Mouse (Mus musculus): ENCODE results near the gene Sae1. TPM values are rescaled to one million over a fixed set of nuclear protein-coding genes. Genes with fewer than 3 reads are reported as not detected.
"Not testable (repeated sequence)": the region's sequence is repeated elsewhere in the genome, so short reads cannot be mapped to it uniquely, and the experiment has no call there.

Gene Sae1
- polyA plus RNA-seq, 1 experiment from 2014 or later, result 339 TPM

GRCm38 (mm10) chr7:16310521-16311452, 76.8 kb downstream of the Sae1 start:
- 0 out of 2 replicates have a peak, but pooled peaks have one; percentile 0 for ATAC-seq (ENCODE audit: low FRiP score)
- H3K4me3 ChIP-seq (ENCODE audit: low read depth, low read length), result peak overlapping the region; percentile 73
- peak overlapping the region; percentile 36; the same call in 1 of the 2 replicates for H3K27ac ChIP-seq (ENCODE audit: low read depth, low read length)
- peak overlapping the region; percentile 98 for H3K4me2 ChIP-seq (replicated peaks; ENCODE audit: low read depth, low read length)
- H3K9me3 ChIP-seq (ENCODE audit: control insufficient read depth, low read length), result no peaks in the 10 kb centered on the region
- H3K4me1 ChIP-seq (replicated peaks; ENCODE audit: control insufficient read depth, insufficient read depth, low read length), result peaks cover 11% of the 10 kb centered on the region
- peak; percentile 45 for DNase-seq (ENCODE audit: low spot score)
- WGBS, result 2% methylated on average over 29 of the region's 31 CpGs
- H3K9ac ChIP-seq (ENCODE audit: low read depth, low read length), result peak overlapping the region; percentile 92; the same call in 1 of the 2 replicates
- H3K36me3 ChIP-seq (ENCODE audit: control insufficient read depth, insufficient read depth, low read length), result no peaks in the 10 kb centered on the region
- no peaks in the 10 kb centered on the region for H3K27me3 ChIP-seq (ENCODE audit: control insufficient read depth, insufficient read depth, low read length)

DNA sequence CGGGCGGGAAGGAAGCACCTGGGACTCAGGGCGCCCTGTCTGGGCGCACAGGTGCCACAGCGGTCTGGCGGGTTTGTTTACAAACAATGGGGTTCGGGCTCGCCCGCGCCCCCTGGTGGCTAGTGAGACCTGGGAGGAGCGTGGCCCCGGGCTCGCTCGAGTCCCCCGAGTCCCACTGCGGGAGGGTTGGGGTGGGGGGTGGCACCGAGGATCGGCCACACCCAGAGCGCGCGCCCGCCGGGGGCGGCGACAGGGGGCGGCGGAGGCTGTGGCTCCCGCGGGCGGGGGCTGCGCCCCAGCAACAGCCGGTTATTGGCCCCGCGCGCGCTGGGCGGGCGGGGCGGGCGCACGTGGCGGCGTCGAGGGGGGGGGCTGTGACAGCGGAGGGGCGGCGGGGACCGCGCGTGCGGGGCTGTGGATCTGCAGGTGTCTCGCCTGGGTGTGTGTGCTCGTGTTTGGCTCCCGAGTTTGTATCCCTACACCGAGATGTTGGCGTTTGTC, 77.5 kb downstream of the Sae1 start:
- Histone ChIP-seq H3K4me2 (replicated peaks; ENCODE audit: low read depth, low read length) (peak overlapping the region; percentile 98), H3K27ac (ENCODE audit: low read depth, low read length) (peak overlapping the region; percentile 36; the same call in 1 of the 2 replicates), H3K4me1 (replicated peaks; ENCODE audit: control insufficient read depth, insufficient read depth, low read length) (peaks cover 11% of the 10 kb centered on the region), H3K9ac (ENCODE audit: low read depth, low read length) (peak overlapping the region; percentile 61), H3K36me3 (ENCODE audit: control insufficient read depth, insufficient read depth, low read length) (no peaks in the 10 kb centered on the region), H3K4me3 (ENCODE audit: low read depth, low read length) (peak overlapping the region; percentile 73), H3K9me3 (ENCODE audit: control insufficient read depth, low read length) (no peaks in the 10 kb centered on the region), H3K27me3 (ENCODE audit: control insufficient read depth, insufficient read depth, low read length) (no peaks in the 10 kb centered on the region)
- DNase-seq (ENCODE audit: low spot score) (peak; percentile 85), ATAC-seq (ENCODE audit: low FRiP score) (no peak)
- under 1% methylated on average over 46 of the region's 56 CpGs for WGBS

GRCm38 (mm10) chr7:16309318-16310019, 78.1 kb downstream of the Sae1 start:
- Histone ChIP-seq H3K27ac (ENCODE audit: low read depth, low read length) (0 out of 2 replicates have a peak overlapping the region, but pooled peaks have one; percentile 36), H3K36me3 (ENCODE audit: control insufficient read depth, insufficient read depth, low read length) (no peaks in the 10 kb centered on the region), H3K9ac (ENCODE audit: low read depth, low read length) (peak overlapping the region; percentile 61), H3K27me3 (ENCODE audit: control insufficient read depth, insufficient read depth, low read length) (no peaks in the 10 kb centered on the region), H3K4me3 (ENCODE audit: low read depth, low read length) (peak overlapping the region; percentile 73), H3K9me3 (ENCODE audit: control insufficient read depth, low read length) (no peaks in the 10 kb centered on the region), H3K4me1 (replicated peaks; ENCODE audit: control insufficient read depth, insufficient read depth, low read length) (peaks cover 11% of the 10 kb centered on the region), H3K4me2 (replicated peaks; ENCODE audit: low read depth, low read length) (peak overlapping the region; percentile 98)
- under 1% methylated on average over 59 of the region's 61 CpGs for WGBS
- ATAC-seq (ENCODE audit: low FRiP score), result peak; percentile 15; the same call in 1 of the 2 replicates
- peak; percentile 82 for DNase-seq (ENCODE audit: low spot score)

DNA sequence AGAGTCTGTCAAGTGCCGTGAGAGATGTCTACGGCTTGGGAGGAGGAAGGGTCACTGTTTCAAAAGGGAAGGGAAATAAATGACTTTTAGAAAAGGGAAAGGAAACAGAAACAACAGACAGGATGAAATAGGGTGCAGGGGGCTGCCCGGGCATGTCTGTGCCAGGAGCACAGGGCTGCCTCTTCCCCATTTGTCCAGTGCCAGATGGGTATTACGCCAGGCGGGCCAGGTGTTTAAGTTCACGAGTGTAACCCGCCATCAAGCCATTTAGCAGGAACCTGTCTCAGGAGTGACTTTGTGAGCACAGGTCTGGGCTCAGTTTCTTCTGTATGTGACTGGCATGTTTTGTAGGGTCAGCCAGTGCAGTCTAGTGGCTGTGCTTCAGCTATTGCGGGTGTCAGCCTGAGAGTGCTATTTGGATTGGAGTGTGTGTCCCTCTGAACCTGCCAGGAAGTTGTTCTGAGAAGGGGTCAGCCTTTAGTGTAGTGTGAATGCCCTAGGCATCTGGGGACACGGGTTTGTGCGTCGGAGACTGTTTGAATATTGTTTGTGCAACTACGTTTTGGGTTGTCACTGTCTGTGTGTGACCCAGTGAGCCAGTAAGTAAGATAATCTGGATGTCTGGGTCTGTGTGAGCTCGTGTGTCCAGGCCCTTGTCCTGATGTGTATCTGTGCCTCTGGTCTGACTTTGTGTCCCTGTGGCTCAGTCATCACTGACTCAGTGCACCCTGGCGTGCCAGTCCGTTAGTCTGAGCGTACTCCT, 78.9 kb downstream of the Sae1 start:
- 0 out of 2 replicates have a peak overlapping the region, but pooled peaks have one; percentile 27 for H3K27ac ChIP-seq (ENCODE audit: low read depth, low read length)
- H3K9ac ChIP-seq (ENCODE audit: low read depth, low read length), result no peak overlapping the region; the same call in 1 of the 2 replicates
- ATAC-seq (ENCODE audit: low FRiP score) (no peak), DNase-seq (ENCODE audit: low spot score) (peak; percentile 10)
- no peaks in the 10 kb centered on the region for H3K36me3 ChIP-seq (ENCODE audit: control insufficient read depth, insufficient read depth, low read length)
- H3K27me3 ChIP-seq (ENCODE audit: control insufficient read depth, insufficient read depth, low read length), result no peaks in the 10 kb centered on the region
- H3K9me3 ChIP-seq (ENCODE audit: control insufficient read depth, low read length), result no peaks in the 10 kb centered on the region
- WGBS, result 42% methylated on average over 16 of the region's 16 CpGs
- peaks cover 11% of the 10 kb centered on the region for H3K4me1 ChIP-seq (replicated peaks; ENCODE audit: control insufficient read depth, insufficient read depth, low read length)
- peak overlapping the region; percentile 73 for H3K4me3 ChIP-seq (ENCODE audit: low read depth, low read length)
- peak overlapping the region; percentile 98 for H3K4me2 ChIP-seq (replicated peaks; ENCODE audit: low read depth, low read length)

DNA sequence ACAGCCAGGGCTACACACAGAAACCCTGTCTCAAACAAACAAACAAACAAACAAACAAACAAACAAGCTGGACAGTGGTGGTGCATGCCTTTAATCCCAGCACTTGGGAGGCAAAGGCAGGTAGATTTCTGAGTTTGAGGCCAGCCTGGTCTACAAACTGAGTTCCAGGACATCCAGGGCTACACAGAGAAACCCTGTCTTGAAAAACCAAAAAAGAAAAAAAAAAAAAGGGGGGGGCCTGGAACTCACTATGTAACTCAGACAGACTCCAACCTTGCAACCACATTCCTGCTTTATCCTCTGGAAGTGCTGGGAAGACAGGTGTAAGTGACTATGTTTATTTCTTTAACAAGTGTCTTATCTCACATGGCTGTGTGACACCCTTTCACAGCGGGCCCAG, 79.5 kb downstream of the Sae1 start, which contains the start of gene Bbc3:
Bbc3 (plus strand) TSS at position 301 of the 400 bp plus-strand sequence.
- H3K36me3 ChIP-seq (ENCODE audit: control insufficient read depth, insufficient read depth, low read length); H3K9me3 ChIP-seq (ENCODE audit: control insufficient read depth, low read length); H3K4me1 ChIP-seq (replicated peaks; ENCODE audit: control insufficient read depth, insufficient read depth, low read length); H3K27me3 ChIP-seq (ENCODE audit: control insufficient read depth, insufficient read depth, low read length); ATAC-seq (ENCODE audit: low FRiP score); DNase-seq (ENCODE audit: low spot score): not testable (repeated sequence)
- Histone ChIP-seq H3K9ac (ENCODE audit: low read depth, low read length) (peak within 1 kb of the TSS; percentile 61), H3K27ac (ENCODE audit: low read depth, low read length) (0 out of 2 replicates have a peak within 1 kb of the TSS, but pooled peaks have one; percentile 27), H3K4me2 (replicated peaks; ENCODE audit: low read depth, low read length) (peak within 1 kb of the TSS; percentile 98), H3K4me3 (ENCODE audit: low read depth, low read length) (peak within 1 kb of the TSS; percentile 73)
- 61% methylated on average over 1 of the region's 1 CpGs for WGBS

DNA sequence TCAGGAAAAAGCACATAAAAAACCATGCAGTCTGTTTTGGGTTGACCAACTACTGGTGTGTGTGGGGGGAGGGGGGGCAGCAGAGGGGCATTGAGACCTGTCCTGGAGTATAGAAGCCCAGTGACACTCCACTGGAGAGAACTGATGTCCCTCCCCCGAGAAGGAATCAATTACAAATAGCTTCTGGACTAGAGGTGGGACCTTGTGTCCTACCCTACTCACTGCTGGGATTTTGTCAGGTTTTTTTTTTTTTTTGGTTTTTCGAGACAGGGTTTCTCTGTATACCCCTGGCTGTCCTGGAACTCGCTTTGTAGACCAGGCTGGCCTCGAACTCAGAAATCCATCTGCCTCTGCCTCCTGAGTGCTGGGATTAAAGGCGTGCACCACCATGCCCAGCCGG, 80.5 kb downstream of the Sae1 start:
- H3K9me3 ChIP-seq (ENCODE audit: control insufficient read depth, low read length); H3K27ac ChIP-seq (ENCODE audit: low read depth, low read length); H3K27me3 ChIP-seq (ENCODE audit: control insufficient read depth, insufficient read depth, low read length); ATAC-seq (ENCODE audit: low FRiP score); H3K4me3 ChIP-seq (ENCODE audit: low read depth, low read length); H3K36me3 ChIP-seq (ENCODE audit: control insufficient read depth, insufficient read depth, low read length); H3K4me1 ChIP-seq (replicated peaks; ENCODE audit: control insufficient read depth, insufficient read depth, low read length); H3K9ac ChIP-seq (ENCODE audit: low read depth, low read length); H3K4me2 ChIP-seq (replicated peaks; ENCODE audit: low read depth, low read length); DNase-seq (ENCODE audit: low spot score): not testable (repeated sequence)
- 76% methylated on average over 6 of the region's 6 CpGs for WGBS

DNA sequence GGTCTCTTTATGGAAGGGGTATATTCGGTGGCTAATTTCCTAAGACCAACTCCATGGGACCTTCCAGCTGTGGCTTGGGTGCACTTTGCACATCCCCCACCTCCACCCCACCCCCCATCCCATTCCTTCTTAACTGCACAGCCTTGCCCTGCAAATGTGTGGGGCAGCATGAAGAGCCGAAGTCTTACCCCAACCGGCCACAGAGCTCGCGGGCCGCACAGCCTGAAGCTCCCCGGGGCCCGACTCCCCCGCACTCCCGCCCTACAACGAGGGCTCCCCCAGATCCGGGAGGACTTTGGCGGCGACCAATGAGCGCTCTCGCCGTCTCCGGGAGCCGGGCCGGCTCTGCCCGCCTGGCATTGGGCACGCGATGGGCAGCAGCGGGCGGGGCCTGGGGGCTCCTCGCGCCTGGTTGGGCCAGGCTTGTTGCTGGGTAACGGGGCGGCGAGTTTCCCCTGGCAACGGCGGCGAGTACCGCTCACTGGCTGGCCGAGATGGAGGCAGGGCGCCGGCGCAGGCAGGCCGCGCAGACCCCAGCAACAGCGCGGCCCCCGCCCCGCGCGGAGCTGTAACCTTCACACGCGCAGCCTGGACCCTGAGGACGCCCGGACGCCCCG, 88.1 kb downstream of the Sae1 start:
- Histone ChIP-seq H3K36me3 (ENCODE audit: control insufficient read depth, insufficient read depth, low read length) (no peaks in the 10 kb centered on the region), H3K4me3 (ENCODE audit: low read depth, low read length) (peak overlapping the region; percentile 36), H3K27me3 (ENCODE audit: control insufficient read depth, insufficient read depth, low read length) (no peaks in the 10 kb centered on the region), H3K9me3 (ENCODE audit: control insufficient read depth, low read length) (no peaks in the 10 kb centered on the region), H3K4me1 (replicated peaks; ENCODE audit: control insufficient read depth, insufficient read depth, low read length) (peaks cover 6% of the 10 kb centered on the region), H3K9ac (ENCODE audit: low read depth, low read length) (peak overlapping the region; percentile 57; the same call in 1 of the 2 replicates), H3K4me2 (replicated peaks; ENCODE audit: low read depth, low read length) (peak overlapping the region; percentile 59), H3K27ac (ENCODE audit: low read depth, low read length) (peak overlapping the region; percentile 37; the same call in 1 of the 2 replicates)
- WGBS, result under 1% methylated on average over 51 of the region's 52 CpGs
- ATAC-seq (ENCODE audit: low FRiP score), result peak; percentile 86
- DNase-seq (ENCODE audit: low spot score), result peak; percentile 92

Data from hindbrain, embryonic 11.5 days (tissue).